Mouse (Mus musculus) cortical plate, adult 2 months (tissue): ENCODE results near the gene Elof1.

Source experiments
- CTCF ChIP-seq: fragments of 200-500 bp; IDR thresholded peaks from 2 replicates; pipeline ENCODE4 v1.5.1; 2011; ENCODE audit warnings: mild to moderate bottlenecking, control low read depth, low read length; ENCODE audit not compliant: insufficient read depth; ENCODE audit errors: extremely low read depth
- POLR2A ChIP-seq: fragments of 200-500 bp; IDR thresholded peaks from 2 replicates; pipeline ENCODE4 v1.6.1; 2011; ENCODE audit warnings: mild to moderate bottlenecking, low read length, control low read depth; ENCODE audit not compliant: insufficient read depth; ENCODE audit errors: extremely low read depth

- TF ChIP-seq CTCF (peak; percentile 74), POLR2A (no peak)
Observed at GRCm38 (mm10) chr9:22066433-22066832, 50.5 kb downstream of the Elof1 start.
